Mouse (Mus musculus) heart, postnatal 14 days (tissue): ENCODE results near the gene Wdr45. TPM values are rescaled to one million over a fixed set of nuclear protein-coding genes. Genes with fewer than 3 reads are reported as not detected.

Source experiments
- DNase-seq, 2 experiments: peaks; one replicate each; pipeline ENCODE4 v3.0.0; 2021 to 2022
- intact Hi-C: fragments of 180-260 bp; cut with DNase I; formaldehyde crosslinking; loops from one replicate; pipeline ENCODE4 v1.15.1; 2025
- total RNA-seq, 2 experiments: library from RNA; stranded (reverse); gene quantifications; 2 replicates each; pipeline ENCODE4 v1.2.3; 2021

The Wdr45 gene
- total RNA-seq, 2 experiments from 2014 or later, result 28.8 to 38.3 TPM

- DNase-seq, result peak; percentile 88 to 90
Observed at GRCm38 (mm10) chrX:7762137-7762920, 48.2 kb downstream of the Wdr45 start, which contains the start of gene Tfe3. Gene Tfe3, plus strand, starts transcription at chrX:7762560.

GRCm38 (mm10) chrX:7762921-7763197 lies 48.7 kb downstream of the Wdr45 start:
- intact Hi-C loops, result no loop called here
- DNase-seq, result no peak

More at GRCm38 (mm10) chrX:7762137-7762920, 48.2 kb downstream of the Wdr45 start, which contains the start of gene Tfe3:
- intact Hi-C loops, result no loop called here

- intact Hi-C loops, result no loop called here
- peak; percentile 22 to 24 for DNase-seq
Observed at GRCm38 (mm10) chrX:7763631-7764393, 49.7 kb downstream of the Wdr45 start.

- intact Hi-C loops, result no loop called here
- DNase-seq, result no peak
Observed at GRCm38 (mm10) chrX:7764657-7765280, 50.6 kb downstream of the Wdr45 start.

- no peak for DNase-seq
Observed at GRCm38 (mm10) chrX:7765281-7765670, 51.1 kb downstream of the Wdr45 start.

GRCm38 (mm10) chrX:7765764-7766163 lies 51.6 kb downstream of the Wdr45 start:
- peak in 1 of 2 experiments; percentile 40 for DNase-seq
- intact Hi-C loops, result no loop called here

More at GRCm38 (mm10) chrX:7765281-7765670, 51.1 kb downstream of the Wdr45 start:
- intact Hi-C loops, result no loop called here

- intact Hi-C loops, result no loop called here
- DNase-seq, result no peak
Observed at GRCm38 (mm10) chrX:7769302-7770017, 55.3 kb downstream of the Wdr45 start.

- intact Hi-C loops, result loop anchor here (2.0 kb wide), 1 partner anchor 14 kb away; no protein-coding TSS in a partner anchor
- no peak for DNase-seq
Observed at GRCm38 (mm10) chrX:7772766-7773165, 58.6 kb downstream of the Wdr45 start.

- no peak for DNase-seq
- intact Hi-C loops, result loop anchor here (1.0 to 5.0 kb wide), 2 partner anchors 22 to 43 kb away; no protein-coding TSS in a partner anchor
Observed at GRCm38 (mm10) chrX:7775501-7776205, 61.5 kb downstream of the Wdr45 start.

GRCm38 (mm10) chrX:7776329-7777082 lies 62.4 kb downstream of the Wdr45 start:
- intact Hi-C loops, result loop anchor here (1.0 to 5.0 kb wide), 2 partner anchors 23 to 44 kb away; no protein-coding TSS in a partner anchor
- peak; percentile 41 to 73 for DNase-seq

Other genes with a start within 250 kb of the Wdr45 start
- gene Foxp3, start 140.7 kb upstream of the Wdr45 start, total RNA-seq, result under 1 TPM in 1 of 2 experiments, not detected in 1; 0.05 TPM
- gene Ppp1r3f, start 140.1 kb upstream of the Wdr45 start, total RNA-seq, result 1 to 10 TPM; 2.3 to 2.6 TPM
- 10 to 100 TPM; 11.5 to 12.4 TPM for gene Ccdc22, start 108.8 kb upstream of the Wdr45 start, total RNA-seq
- not detected for gene Cacna1f, start 107.2 kb upstream of the Wdr45 start, total RNA-seq
- 1 to 10 TPM; 1.4 to 1.8 TPM for gene Syp, start 75.9 kb upstream of the Wdr45 start, total RNA-seq
- gene Prickle3, start 57.1 kb upstream of the Wdr45 start, total RNA-seq, result 10 to 100 TPM; 19.4 to 21.4 TPM
- 10 to 100 TPM; 43.8 to 58.0 TPM for gene Plp2, start 42.9 kb upstream of the Wdr45 start, total RNA-seq
- 10 to 100 TPM; 18.4 to 21.2 TPM for gene Magix, start 33.1 kb upstream of the Wdr45 start, total RNA-seq
- gene Gpkow, start 17.2 kb upstream of the Wdr45 start, total RNA-seq, result 10 to 100 TPM; 21.4 to 21.5 TPM
- gene Gm45208, start 7.9 kb downstream of the Wdr45 start, total RNA-seq, result not detected
- gene Praf2, start 14.1 kb downstream of the Wdr45 start, total RNA-seq, result 1 to 10 TPM; 7.0 to 8.0 TPM
- 1 to 10 TPM in 1 of 2 experiments, under 1 TPM in 1; 0.74 to 1.2 TPM for gene Ccdc120, start 36.6 kb downstream of the Wdr45 start, total RNA-seq
- gene Tfe3, start 48.2 kb downstream of the Wdr45 start, total RNA-seq, result 10 to 100 TPM; 14.8 to 19.9 TPM
- 10 to 100 TPM; 26.1 to 31.7 TPM for gene Gripap1, start 75.4 kb downstream of the Wdr45 start, total RNA-seq
- under 1 TPM; 0.39 to 0.45 TPM for gene Kcnd1, start 108.0 kb downstream of the Wdr45 start, total RNA-seq
- gene Otud5, start 127.0 kb downstream of the Wdr45 start, total RNA-seq, result 10 to 100 TPM; 33.5 to 33.8 TPM
- 1 to 10 TPM; 2.5 to 3.5 TPM for gene Pim2, start 163.9 kb downstream of the Wdr45 start, total RNA-seq
- gene Slc35a2, start 169.7 kb downstream of the Wdr45 start, total RNA-seq, result 10 to 100 TPM; 14.1 to 14.7 TPM
- gene Pqbp1, start 184.9 kb downstream of the Wdr45 start, total RNA-seq, result 10 to 100 TPM; 22.5 to 26.4 TPM
- 10 to 100 TPM; 30.8 to 42.9 TPM for gene Timm17b, start 185.0 kb downstream of the Wdr45 start, total RNA-seq
- not detected for gene Gm10491, start 193.5 kb downstream of the Wdr45 start, total RNA-seq
- not detected for gene Gm10490, start 195.2 kb downstream of the Wdr45 start, total RNA-seq
- gene Pcsk1n, start 205.5 kb downstream of the Wdr45 start, total RNA-seq, result not detected
- gene Eras, start 214.3 kb downstream of the Wdr45 start, total RNA-seq, result not detected
- 10 to 100 TPM; 13.0 to 14.7 TPM for gene Hdac6, start 233.6 kb downstream of the Wdr45 start, total RNA-seq